In genomic region chr8:121424080-121424479, GRCm38 (mm10) we compare ENCODE assay signal across 16 mouse cellular contexts.
DNase-seq lines count a peak whose midpoint lies in the region; TF ChIP-seq lines count a peak whose summit lies in the region.
"Had no signal": no experiment of that assay in that cellular context is flagged by ENCODE, and none has a peak within 500 bp of the region (broad histone marks: within the 10 kb centered on the region; RNA-seq: fewer than 3 reads in every experiment).

No protein-coding gene starts in this region.

- H3K4me3 ChIP-seq in gastrocnemius, adult 2 months: peak overlapping the region; percentile 30
- H3K4me3 ChIP-seq in bone marrow, adult 2 months (replicated peaks; ENCODE audit: control insufficient read depth, low read depth, low read length): no peak overlapping the region
- H3K4me3 ChIP-seq: embryonic facial prominence, embryonic 12.5 days; embryonic facial prominence, embryonic 15.5 days; hindbrain, embryonic 12.5 days; hindbrain, embryonic 15.5 days had no signal

- WGBS in bone marrow, adult 2 months: 86% methylated on average over 10 of the region's 10 CpGs

- no peak for DNase-seq in gastrocnemius, adult 2 months
- DNase-seq in gastrocnemius, adult 18-20 months (ENCODE audit: low spot score): no peak
- DNase-seq in kidney, adult 18-20 months: peak; percentile 12
- DNase-seq in kidney, postnatal 14 days: no peak
- DNase-seq in lung, postnatal 36 days: peak; percentile 14
- DNase-seq in lung, postnatal 14 days: no peak
- DNase-seq: adrenal gland, adult 8-10 months; cerebellum, adult 18-20 months; cerebellum, adult 9-10 months; forebrain, postnatal 0 days; gastrocnemius, postnatal 36 days had no signal

- no peak for TF ChIP-seq POLR2A in bone marrow, adult 2 months (IDR thresholded peaks at IDR 0.05; ENCODE audit: borderline replicate concordance, control insufficient read depth, low read depth, low read length)

- peak overlapping the region; percentile 54; the same call in 1 of the 2 replicates for H3K27ac ChIP-seq in gastrocnemius, adult 2 months
- 0 out of 2 replicates have a peak overlapping the region, but pooled peaks have one; percentile 20 for H3K27ac ChIP-seq in bone marrow, adult 2 months (ENCODE audit: control insufficient read depth, insufficient read depth, low read depth, low read length, poor library complexity)
- H3K27ac ChIP-seq: embryonic facial prominence, embryonic 12.5 days; embryonic facial prominence, embryonic 15.5 days; hindbrain, embryonic 12.5 days; hindbrain, embryonic 15.5 days had no signal

- no peaks in the 10 kb centered on the region for H3K4me1 ChIP-seq in bone marrow, adult 2 months (ENCODE audit: control insufficient read depth, insufficient read depth, low read length)
- H3K4me1 ChIP-seq: embryonic facial prominence, embryonic 12.5 days; hindbrain, embryonic 12.5 days; hindbrain, embryonic 15.5 days had no signal

- no peak for TF ChIP-seq CTCF in gastrocnemius, adult 2 months (IDR thresholded peaks at IDR 0.05)
- TF ChIP-seq CTCF in bone marrow, adult 2 months (IDR thresholded peaks at IDR 0.05; ENCODE audit: control insufficient read depth, insufficient read depth, low read length): no peak

- intact Hi-C loops in gastrocnemius, adult 2 months (cut with DNase I): no loop called here

Comparison
In these comparisons a context has a peak if more than half of its experiments do, and no peak if none do; other contexts are left out.
1. DNase-seq: peak in kidney, adult 18-20 months (single experiment) and lung, postnatal 36 days (single experiment); none in gastrocnemius, adult 2 months (single experiment), gastrocnemius, adult 18-20 months (single experiment), kidney, postnatal 14 days (single experiment) and lung, postnatal 14 days (single experiment).